Mouse (Mus musculus) intestine, embryonic 15.5 days (tissue): ENCODE measurements at regions not wholly inside any gene's neighbourhood (a gene's known extent, or its start where the extent isn't known, plus 50 kb on each side); places are given as distances from the start of the nearest gene placed in this dataset.

ENCODE experiments used
- ATAC-seq: fragments of 200-750 bp; cut with Nextera tagmentation; 2 replicates; pipeline ENCODE4 v1.8.0; 2017; ENCODE audit warnings: moderate TSS enrichment, moderate library complexity
- H3K27ac ChIP-seq: fragments of 300-500 bp; sonication (generic); 2 replicates; pipeline ENCODE4 v1.5.1; 2015; ENCODE audit warnings: mild to moderate bottlenecking, inconsistent platforms
- H3K27me3 ChIP-seq: fragments of 300-500 bp; sonication (generic); replicated peaks from 2 replicates; pipeline ENCODE4 v1.6.1; 2015; ENCODE audit warnings: inconsistent platforms
- H3K36me3 ChIP-seq: fragments of 300-500 bp; sonication (generic); 2 replicates; pipeline ENCODE4 v1.6.1; 2015; ENCODE audit warnings: inconsistent platforms
- H3K4me1 ChIP-seq: fragments of 300-500 bp; sonication (generic); replicated peaks from 2 replicates; pipeline ENCODE4 v1.6.1; 2015; ENCODE audit warnings: inconsistent platforms
- H3K4me2 ChIP-seq: fragments of 300-500 bp; sonication (generic); replicated peaks from 2 replicates; pipeline ENCODE4 v1.6.1; 2015; ENCODE audit warnings: mild to moderate bottlenecking, inconsistent platforms
- H3K4me3 ChIP-seq: fragments of 300-500 bp; sonication (generic); replicated peaks from 2 replicates; pipeline ENCODE4 v1.5.1; 2015; ENCODE audit warnings: inconsistent platforms
- H3K9ac ChIP-seq: fragments of 300-500 bp; sonication (generic); 2 replicates; pipeline ENCODE4 v1.6.1; 2015; ENCODE audit warnings: inconsistent platforms
- H3K9me3 ChIP-seq: fragments of 300-500 bp; sonication (generic); 2 replicates; pipeline ENCODE4 v1.6.1; 2016; ENCODE audit warnings: inconsistent platforms
- WGBS: fragments of 180-500 bp; shearing (Covaris S2); methylation state at CpG from one replicate; pipeline ENCODE4 v1.1.7; 2015; 5-methylcytosine and 5-hydroxymethylcytosine counted together

DNA sequence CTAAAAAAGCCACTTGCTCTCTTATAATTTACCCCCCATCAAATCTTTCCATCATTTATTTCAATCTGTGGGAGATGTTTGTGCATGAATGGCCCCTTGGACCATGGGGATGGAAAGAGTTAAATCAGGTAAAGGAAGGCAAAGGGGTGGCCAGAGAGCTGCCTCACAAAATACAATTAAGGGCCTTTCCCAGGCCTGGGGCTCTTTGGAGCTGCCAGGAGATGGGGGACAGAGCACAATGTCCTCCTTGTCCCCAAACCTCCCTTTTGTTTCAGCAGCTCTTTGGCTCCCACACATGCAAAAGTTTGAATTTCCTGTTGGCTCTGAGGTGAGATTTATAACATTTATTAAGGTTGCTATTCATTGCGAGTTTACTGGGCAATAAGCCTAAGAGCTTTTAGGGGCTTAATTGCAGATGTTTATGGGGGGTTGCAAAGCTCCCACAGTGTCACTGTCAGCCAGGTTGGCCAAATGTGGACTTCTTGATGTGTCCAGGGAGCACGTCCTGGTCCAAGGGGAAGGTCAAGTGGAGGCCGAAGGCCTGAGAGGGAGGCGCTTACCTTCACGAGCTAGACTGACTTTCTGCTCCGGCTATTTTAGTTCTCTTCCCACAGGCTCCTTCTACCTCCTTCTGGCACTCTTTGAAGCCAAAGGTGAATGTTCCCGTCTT is 628.5 kb downstream of the Lmo4 start:
- 70% methylated on average over 7 of the region's 7 CpGs for WGBS

DNA sequence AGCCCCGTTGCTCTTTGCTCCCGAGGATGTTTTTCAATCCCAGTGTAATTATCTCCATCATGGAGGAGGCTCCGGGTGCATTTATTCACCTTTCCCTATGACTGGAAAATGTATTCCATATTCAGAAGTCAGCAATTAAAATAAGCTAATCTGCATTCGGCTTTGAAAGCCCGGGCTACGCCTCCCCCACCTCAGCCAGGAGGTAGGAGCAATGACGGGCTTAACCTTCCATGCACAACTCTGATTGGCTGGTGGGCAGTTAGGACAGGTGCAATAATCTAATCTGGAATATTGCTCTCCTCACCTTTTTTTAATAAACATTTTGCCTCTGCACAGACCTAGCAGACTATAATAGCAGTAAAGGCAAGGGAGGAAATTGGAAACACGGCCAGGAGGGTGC is 629.3 kb downstream of the Lmo4 start:
- H3K4me3 ChIP-seq, result no peak overlapping the region
- no peaks in the 10 kb centered on the region for H3K36me3 ChIP-seq
- WGBS, result 95% methylated on average over 8 of the region's 8 CpGs
- no peak overlapping the region for H3K4me2 ChIP-seq
- no peaks in the 10 kb centered on the region for H3K27me3 ChIP-seq
- no peaks in the 10 kb centered on the region for H3K9me3 ChIP-seq
- no peaks in the 10 kb centered on the region; the same call in 1 of the 2 replicates for H3K4me1 ChIP-seq
- no peak for ATAC-seq
- no peak overlapping the region for H3K27ac ChIP-seq
- H3K9ac ChIP-seq, result no peak overlapping the region

More for the DNA sequence above, 628.5 kb downstream of the Lmo4 start:
- no peaks in the 10 kb centered on the region for H3K9me3 ChIP-seq
- H3K36me3 ChIP-seq, result no peaks in the 10 kb centered on the region
- H3K27ac ChIP-seq, result no peak overlapping the region
- H3K9ac ChIP-seq, result no peak overlapping the region
- H3K4me1 ChIP-seq, result no peaks in the 10 kb centered on the region; the same call in 1 of the 2 replicates
- H3K4me3 ChIP-seq, result no peak overlapping the region
- H3K27me3 ChIP-seq, result no peaks in the 10 kb centered on the region
- ATAC-seq, result no peak
- H3K4me2 ChIP-seq, result no peak overlapping the region

DNA sequence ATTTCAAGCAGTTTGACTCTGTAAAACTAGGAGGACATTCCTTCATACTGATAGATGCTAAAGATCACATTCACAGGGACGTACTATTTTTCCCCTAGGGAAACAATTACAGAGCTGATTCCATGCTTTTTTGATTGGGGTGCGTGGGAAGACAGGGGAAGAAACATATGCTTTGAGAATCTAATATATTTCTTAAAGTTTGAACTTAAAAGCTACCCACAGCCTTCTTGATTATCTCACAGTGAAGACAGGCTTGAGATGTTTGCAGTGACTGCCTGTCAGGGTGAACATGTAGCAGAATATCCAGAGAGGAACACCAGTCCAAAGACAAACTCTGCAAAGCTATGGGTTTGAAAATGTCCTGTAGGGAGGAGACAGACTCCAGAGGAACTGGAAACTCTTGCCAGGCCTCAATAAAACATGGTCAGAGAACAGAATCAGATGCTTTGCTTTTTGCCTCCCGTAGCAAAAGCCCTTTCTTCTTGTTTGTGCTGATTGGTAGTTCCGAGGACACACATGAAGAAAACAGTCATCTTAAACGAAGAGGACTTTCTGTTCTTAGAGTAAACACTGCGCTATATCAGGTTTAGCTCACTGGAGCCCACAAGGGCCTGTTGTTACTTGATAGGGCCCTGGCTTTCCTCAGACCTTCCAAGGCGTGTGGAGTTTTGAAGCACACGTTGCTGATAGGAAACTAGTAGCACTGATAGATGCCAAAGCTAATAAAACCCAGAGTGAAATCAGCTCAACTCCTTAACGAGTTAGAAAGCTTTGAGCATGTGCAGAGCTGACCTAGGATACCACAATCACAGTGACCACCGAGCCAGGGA is 630.8 kb downstream of the Lmo4 start:
- no peaks in the 10 kb centered on the region for H3K27me3 ChIP-seq
- H3K4me2 ChIP-seq, result no peak overlapping the region
- 38% methylated on average over 10 of the region's 10 CpGs for WGBS
- peak; percentile 59; the same call in 1 of the 2 replicates for ATAC-seq
- H3K9ac ChIP-seq, result no peak overlapping the region
- H3K36me3 ChIP-seq, result no peaks in the 10 kb centered on the region
- H3K4me1 ChIP-seq, result no peaks in the 10 kb centered on the region; the same call in 1 of the 2 replicates
- no peaks in the 10 kb centered on the region for H3K9me3 ChIP-seq
- no peak overlapping the region for H3K4me3 ChIP-seq
- no peak overlapping the region for H3K27ac ChIP-seq

DNA sequence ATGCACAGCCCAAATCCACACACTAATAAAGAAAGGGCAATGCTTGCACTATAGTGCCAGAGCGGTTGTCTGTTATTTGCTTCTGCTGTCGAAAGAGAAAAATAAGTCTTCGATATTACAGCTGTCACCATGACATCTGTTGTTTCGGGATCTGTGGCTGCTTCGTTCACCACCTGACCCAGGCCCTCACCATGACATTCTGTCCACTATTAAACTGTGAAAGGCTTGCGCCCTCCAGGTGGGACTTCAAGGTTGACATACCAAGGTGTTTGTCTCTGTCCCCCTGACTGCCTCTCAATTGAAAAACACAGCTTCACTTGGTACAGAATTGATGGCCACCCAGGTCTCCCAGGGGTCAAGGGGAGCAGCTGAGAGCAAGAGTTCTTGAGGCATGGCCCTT is 635.1 kb downstream of the Lmo4 start:
- H3K36me3 ChIP-seq, result no peaks in the 10 kb centered on the region
- no peak overlapping the region for H3K27ac ChIP-seq
- H3K4me1 ChIP-seq, result no peaks in the 10 kb centered on the region
- H3K4me2 ChIP-seq, result no peak overlapping the region
- H3K27me3 ChIP-seq, result no peaks in the 10 kb centered on the region
- no peak overlapping the region for H3K9ac ChIP-seq
- WGBS, result 73% methylated on average over 6 of the region's 6 CpGs
- H3K4me3 ChIP-seq, result no peak overlapping the region
- H3K9me3 ChIP-seq, result no peaks in the 10 kb centered on the region
- ATAC-seq, result no peak

DNA sequence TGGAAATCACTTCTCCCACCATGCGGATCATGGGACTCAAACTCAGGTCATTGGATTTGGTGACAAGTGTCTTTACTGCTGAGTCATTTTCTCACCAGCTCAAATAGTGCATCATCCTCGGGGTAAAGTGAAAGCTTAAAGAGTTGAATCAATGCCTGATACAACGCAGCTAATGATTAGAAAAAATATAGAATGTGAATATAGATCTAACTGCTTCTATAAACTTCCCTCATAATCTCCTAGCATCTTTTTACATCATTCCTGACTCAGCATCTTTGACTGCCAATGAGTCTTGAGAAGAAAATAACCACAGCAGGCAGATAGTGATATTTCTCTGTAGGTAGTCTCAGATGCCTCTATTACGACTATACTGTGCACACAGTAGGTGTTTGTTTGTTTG is 640.0 kb downstream of the Lmo4 start:
- ATAC-seq, result no peak
- H3K27me3 ChIP-seq, result no peaks in the 10 kb centered on the region
- H3K4me2 ChIP-seq, result no peak overlapping the region
- no peak overlapping the region for H3K4me3 ChIP-seq
- H3K4me1 ChIP-seq, result no peaks in the 10 kb centered on the region
- H3K27ac ChIP-seq, result no peak overlapping the region
- 89% methylated on average over 4 of the region's 4 CpGs for WGBS
- no peaks in the 10 kb centered on the region for H3K9me3 ChIP-seq
- H3K9ac ChIP-seq, result no peak overlapping the region
- H3K36me3 ChIP-seq, result no peaks in the 10 kb centered on the region

DNA sequence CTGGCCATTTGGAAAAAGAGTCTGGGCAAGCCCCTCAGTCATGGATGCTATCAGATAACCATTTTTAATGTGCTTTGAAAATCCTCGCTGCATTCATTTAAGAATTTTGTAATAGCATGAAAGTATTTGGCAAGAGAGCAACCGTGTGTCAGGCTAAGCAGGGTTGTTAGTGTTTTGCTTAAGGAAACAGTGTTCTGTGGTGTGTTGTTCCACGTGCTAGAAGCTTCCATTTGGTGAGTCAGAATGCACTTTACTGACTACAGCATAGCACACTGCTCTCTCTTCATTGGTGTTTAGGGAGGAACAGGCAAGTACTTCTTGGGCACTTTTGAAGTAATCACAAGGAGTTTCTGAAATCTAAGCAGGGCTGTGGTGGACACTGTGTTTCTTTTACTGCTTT is 661.0 kb upstream of the Pkn2 start:
- Histone ChIP-seq H3K9me3 (no peaks in the 10 kb centered on the region), H3K4me1 (no peaks in the 10 kb centered on the region), H3K27ac (no peak overlapping the region), H3K4me2 (no peak overlapping the region), H3K27me3 (no peaks in the 10 kb centered on the region), H3K4me3 (no peak overlapping the region), H3K9ac (no peak overlapping the region), H3K36me3 (no peaks in the 10 kb centered on the region)
- 57% methylated on average over 3 of the region's 3 CpGs for WGBS
- ATAC-seq, result no peak

DNA sequence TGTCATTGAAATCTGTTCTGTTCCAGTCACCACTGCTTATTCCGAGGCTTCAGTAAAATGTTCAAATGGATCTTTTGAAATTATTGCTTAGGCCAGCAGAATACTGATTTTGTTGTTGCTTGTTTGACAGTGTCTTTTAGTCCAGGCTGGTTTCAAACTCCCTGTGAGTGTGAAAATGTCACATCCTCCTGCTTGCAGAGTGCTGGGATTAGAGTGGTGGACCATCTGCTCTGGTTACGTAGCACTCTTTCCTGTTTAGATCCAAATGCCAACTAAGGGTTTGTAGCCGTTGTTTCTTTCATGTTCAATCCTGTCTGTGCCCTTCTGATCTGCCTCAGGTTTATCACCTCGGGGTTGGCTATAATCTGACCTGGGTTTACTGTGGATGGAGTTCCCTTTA is 646.2 kb upstream of the Pkn2 start:
- no peak for ATAC-seq
- H3K27me3 ChIP-seq, result no peaks in the 10 kb centered on the region
- no peak overlapping the region for H3K27ac ChIP-seq
- no peaks in the 10 kb centered on the region for H3K36me3 ChIP-seq
- H3K4me2 ChIP-seq, result no peak overlapping the region
- WGBS, result 53% methylated on average over 4 of the region's 4 CpGs
- H3K9me3 ChIP-seq, result no peaks in the 10 kb centered on the region
- no peak overlapping the region for H3K4me3 ChIP-seq
- no peaks in the 10 kb centered on the region for H3K4me1 ChIP-seq
- H3K9ac ChIP-seq, result no peak overlapping the region

DNA sequence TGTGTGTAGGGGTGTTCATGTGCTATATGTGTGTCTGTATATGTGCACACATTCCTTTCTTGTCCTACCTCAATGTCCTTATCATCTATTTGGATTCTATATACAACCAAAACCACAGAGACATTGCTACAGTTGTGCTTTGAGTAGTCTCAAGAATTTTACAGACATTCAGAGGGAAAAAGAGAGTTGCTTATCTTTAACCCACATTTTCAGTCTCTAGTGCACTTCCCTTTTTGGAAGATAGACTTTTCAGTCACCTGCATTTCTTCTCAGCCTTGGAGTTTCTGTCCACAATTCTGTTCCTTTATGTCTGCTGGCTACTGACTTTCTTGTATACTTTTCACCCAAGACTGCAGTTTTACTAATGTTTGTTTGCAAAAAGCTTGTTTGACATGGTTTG is 645.5 kb upstream of the Pkn2 start:
- ATAC-seq, result no peak
- no peak overlapping the region for H3K4me3 ChIP-seq
- H3K4me1 ChIP-seq, result no peaks in the 10 kb centered on the region
- H3K27me3 ChIP-seq, result no peaks in the 10 kb centered on the region
- H3K4me2 ChIP-seq, result no peak overlapping the region
- no peak overlapping the region for H3K9ac ChIP-seq
- no peaks in the 10 kb centered on the region for H3K36me3 ChIP-seq
- H3K9me3 ChIP-seq, result no peaks in the 10 kb centered on the region
- H3K27ac ChIP-seq, result no peak overlapping the region

DNA sequence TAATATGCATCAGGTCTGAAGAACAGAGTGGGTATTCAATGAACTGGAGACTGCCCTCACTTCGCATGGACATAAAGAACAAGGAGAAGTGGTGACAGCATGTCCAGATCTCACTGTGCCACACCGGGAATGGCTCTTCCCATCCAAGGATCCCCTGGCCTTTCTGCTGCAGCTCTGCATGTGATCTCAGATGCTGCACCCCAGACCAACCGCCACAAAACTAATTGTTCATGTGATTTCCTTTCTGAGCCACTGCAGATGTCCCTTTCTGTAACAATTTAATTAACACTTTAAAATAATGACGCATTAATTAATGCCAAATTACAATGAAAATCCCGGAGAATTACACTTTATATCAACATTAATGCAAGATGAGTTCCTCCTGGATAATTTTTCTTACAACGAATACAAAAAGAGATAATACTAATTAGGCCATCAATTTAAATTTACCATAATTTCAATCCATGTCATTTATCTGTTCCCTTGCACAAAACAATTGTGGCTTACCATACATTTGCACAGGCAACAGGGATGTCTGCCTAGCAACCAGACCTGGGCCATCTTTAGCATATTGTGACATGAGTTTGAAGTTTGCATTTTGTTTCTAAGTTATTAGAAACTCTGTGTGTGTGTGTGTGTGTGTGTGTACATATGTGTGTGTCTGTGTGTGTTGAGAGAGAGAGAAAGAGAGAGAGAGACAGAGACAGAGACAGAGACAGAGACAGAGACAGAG is 630.9 kb upstream of the Pkn2 start:
- no peaks in the 10 kb centered on the region for H3K4me1 ChIP-seq
- H3K36me3 ChIP-seq, result no peaks in the 10 kb centered on the region
- no peak overlapping the region for H3K9ac ChIP-seq
- no peak overlapping the region for H3K4me3 ChIP-seq
- WGBS, result 82% methylated on average over 6 of the region's 6 CpGs
- no peak for ATAC-seq
- no peak overlapping the region for H3K27ac ChIP-seq
- no peaks in the 10 kb centered on the region for H3K27me3 ChIP-seq
- H3K9me3 ChIP-seq, result no peaks in the 10 kb centered on the region
- no peak overlapping the region for H3K4me2 ChIP-seq

DNA sequence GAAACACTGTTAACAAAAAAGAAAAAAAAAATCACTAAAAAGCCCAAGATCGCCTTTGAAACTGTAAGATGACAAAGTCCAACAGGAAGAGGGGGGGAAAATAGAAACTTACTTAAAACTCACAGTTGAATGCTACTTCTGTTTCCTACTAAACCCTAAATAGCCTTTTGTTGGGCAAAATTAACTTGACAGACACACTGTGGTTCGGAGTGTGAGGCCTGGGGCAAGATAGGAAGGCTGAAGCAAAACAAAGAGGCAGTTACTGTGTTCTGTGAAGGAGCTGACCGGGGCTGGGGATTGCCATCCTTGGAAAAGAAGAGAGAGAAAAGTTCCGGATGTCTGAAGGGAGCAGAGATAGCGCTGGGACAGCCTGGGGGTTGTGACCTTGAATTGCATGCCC is 627.7 kb upstream of the Pkn2 start:
- Histone ChIP-seq H3K27ac (no peak overlapping the region), H3K4me2 (no peak overlapping the region), H3K4me1 (no peaks in the 10 kb centered on the region), H3K9me3 (no peaks in the 10 kb centered on the region), H3K27me3 (no peaks in the 10 kb centered on the region), H3K9ac (no peak overlapping the region), H3K4me3 (no peak overlapping the region), H3K36me3 (no peaks in the 10 kb centered on the region)
- no peak for ATAC-seq
- 52% methylated on average over 5 of the region's 5 CpGs for WGBS

DNA sequence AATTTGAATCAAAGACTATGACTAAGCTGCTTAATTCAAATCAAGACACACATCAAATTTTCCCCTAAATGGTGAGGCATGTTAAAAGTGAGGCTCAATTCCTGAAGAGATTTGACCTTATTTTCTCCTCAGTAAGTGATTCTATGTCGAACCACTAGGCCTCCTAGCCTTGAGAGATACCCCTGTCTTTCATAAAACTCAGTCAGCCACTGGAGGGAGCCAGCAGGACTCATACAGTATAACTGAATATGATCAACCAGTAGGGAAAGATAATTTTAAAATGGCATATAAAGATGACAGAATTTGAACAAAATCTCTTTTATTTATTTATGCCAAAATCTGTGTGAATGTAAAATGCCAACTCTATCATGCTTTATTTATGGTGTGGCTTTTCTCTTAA is 626.5 kb upstream of the Pkn2 start:
- H3K27ac ChIP-seq, result no peak overlapping the region
- H3K4me3 ChIP-seq, result no peak overlapping the region
- no peaks in the 10 kb centered on the region for H3K27me3 ChIP-seq
- ATAC-seq, result no peak
- no peaks in the 10 kb centered on the region for H3K9me3 ChIP-seq
- no peaks in the 10 kb centered on the region for H3K4me1 ChIP-seq
- H3K9ac ChIP-seq, result no peak overlapping the region
- WGBS, result 60% methylated on average over 1 of the region's 1 CpGs
- H3K36me3 ChIP-seq, result no peaks in the 10 kb centered on the region
- no peak overlapping the region for H3K4me2 ChIP-seq

DNA sequence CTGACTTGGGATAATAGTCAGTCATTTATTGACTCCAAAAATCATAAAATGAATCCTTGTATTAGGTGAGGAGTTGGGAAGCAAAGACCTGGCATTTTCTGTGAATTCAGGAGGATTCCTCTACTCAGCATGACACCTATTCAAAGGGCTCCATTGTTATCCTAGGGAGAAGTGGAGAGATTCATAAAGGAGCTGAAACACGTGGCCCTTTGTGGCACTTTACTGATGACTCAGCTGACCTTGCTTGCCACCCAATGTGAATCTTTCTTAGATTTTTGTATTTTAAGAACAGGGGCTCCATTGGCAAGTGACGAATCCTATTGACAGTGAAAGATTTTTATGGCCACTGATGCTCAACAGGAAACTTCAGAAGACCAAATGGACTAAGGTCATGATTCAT is 619.2 kb upstream of the Pkn2 start:
- no peak overlapping the region for H3K4me3 ChIP-seq
- H3K36me3 ChIP-seq, result no peaks in the 10 kb centered on the region
- 62% methylated on average over 2 of the region's 2 CpGs for WGBS

More for the DNA sequence above, 619.2 kb upstream of the Pkn2 start:
- H3K9ac ChIP-seq, result no peak overlapping the region
- H3K4me2 ChIP-seq, result no peak overlapping the region
- no peaks in the 10 kb centered on the region for H3K9me3 ChIP-seq
- H3K4me1 ChIP-seq, result no peaks in the 10 kb centered on the region
- H3K27ac ChIP-seq, result no peak overlapping the region
- no peak for ATAC-seq
- no peaks in the 10 kb centered on the region for H3K27me3 ChIP-seq
